Mouse (Mus musculus) kidney, postnatal 36 days (tissue): ENCODE data around the gene Sik1.

Source experiments
- DNase-seq, 2 experiments: peaks; one replicate each; pipeline ENCODE4 v3.0.0; 2021 to 2022; ENCODE audit warnings: mixed read lengths in 2 of 2

Gene Sik1

GRCm38 (mm10) chr17:31831866-31832576, 23.6 kb downstream of the Sik1 start:
- no peak for DNase-seq

GRCm38 (mm10) chr17:31831097-31831865, 24.3 kb downstream of the Sik1 start:
- DNase-seq = no peak

- no peak for DNase-seq
Measured at GRCm38 (mm10) chr17:31830506-31831075, 25.0 kb downstream of the Sik1 start.

DNA sequence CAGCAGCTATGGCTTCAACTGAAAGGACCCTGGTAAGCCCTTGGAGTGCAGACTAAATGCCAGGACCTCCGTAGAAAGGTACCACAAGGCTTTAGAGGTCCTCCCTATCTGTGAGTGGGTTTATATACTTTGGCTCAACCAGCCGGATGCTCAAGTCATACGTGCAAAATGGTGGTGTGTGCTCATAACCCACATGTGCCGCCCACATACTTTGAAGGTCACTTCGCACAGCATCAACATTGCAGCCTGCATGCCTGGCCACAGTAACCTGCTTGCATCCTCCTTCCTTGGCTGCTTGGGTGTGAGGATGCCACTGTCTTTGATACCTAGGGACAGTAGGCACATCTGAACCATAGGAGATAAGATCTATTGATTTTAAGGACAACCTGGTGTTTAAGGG, 26.7 kb downstream of the Sik1 start:
- no peak for DNase-seq

GRCm38 (mm10) chr17:31828118-31828517, 27.5 kb downstream of the Sik1 start:
- peak in 1 of 2 experiments; percentile 55 for DNase-seq

DNA sequence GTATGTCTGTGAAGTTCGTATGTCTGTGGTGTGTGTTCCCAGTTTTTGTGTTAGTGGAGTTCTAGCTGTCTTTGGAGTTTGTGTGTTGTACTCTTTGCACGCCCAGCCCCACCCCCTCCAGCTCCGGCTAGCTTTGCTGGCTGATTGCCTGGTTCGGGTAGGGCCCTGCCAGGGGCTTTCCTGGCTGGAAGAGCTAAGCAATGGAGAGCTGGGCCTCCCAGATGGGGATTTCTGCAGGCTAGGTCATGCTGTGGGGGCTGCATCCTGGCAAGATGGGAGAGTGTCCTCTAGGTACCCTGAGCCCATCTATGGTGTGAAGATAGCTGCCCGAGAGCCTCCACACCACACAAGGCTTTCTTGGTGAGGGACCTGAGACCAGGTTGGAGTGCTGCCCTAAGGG, 28.4 kb downstream of the Sik1 start:
- DNase-seq = peak; percentile 83 to 90

DNA sequence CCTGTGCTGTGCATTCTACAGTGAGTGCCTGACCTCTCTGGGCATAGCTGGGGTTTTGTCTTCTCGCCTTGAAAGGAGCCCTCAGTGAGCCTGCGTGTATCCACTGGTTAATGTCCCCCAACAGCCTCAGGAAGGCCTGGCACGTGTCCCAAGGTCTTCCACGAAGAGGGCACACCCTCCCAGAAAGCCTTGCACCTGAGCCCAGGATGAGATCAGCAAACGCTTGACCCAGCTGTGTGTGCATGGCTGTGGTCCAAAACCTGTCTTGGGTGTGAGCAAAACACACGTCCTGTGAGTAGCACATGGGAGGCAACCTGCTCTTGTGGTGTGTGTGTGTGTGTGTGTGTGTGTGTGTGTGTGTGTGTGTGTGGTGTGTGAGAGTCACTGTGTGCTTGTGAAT, 28.9 kb downstream of the Sik1 start:
- peak; percentile 63 to 66 for DNase-seq

DNA sequence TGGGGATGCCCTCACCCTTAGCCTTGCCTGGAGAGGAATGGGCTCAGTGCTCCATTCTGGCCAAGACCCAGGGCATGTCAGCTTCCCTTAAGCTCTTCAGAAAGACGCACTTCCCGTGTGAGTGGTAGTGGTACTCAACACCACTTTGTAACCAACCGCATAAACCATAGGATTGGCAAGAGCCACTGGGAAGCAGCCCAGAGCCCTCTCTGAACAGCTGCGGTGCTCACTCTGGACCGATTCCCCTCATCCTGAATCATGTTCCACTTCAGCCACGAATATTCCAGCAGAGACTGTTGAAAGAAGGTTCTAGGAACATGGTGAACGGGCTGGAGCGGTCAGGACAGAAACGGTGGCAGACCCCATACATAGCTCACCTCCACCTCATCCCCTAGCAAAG, 29.9 kb downstream of the Sik1 start:
- DNase-seq = no peak

GRCm38 (mm10) chr17:31824812-31825211, 30.8 kb downstream of the Sik1 start:
- no peak for DNase-seq

DNA sequence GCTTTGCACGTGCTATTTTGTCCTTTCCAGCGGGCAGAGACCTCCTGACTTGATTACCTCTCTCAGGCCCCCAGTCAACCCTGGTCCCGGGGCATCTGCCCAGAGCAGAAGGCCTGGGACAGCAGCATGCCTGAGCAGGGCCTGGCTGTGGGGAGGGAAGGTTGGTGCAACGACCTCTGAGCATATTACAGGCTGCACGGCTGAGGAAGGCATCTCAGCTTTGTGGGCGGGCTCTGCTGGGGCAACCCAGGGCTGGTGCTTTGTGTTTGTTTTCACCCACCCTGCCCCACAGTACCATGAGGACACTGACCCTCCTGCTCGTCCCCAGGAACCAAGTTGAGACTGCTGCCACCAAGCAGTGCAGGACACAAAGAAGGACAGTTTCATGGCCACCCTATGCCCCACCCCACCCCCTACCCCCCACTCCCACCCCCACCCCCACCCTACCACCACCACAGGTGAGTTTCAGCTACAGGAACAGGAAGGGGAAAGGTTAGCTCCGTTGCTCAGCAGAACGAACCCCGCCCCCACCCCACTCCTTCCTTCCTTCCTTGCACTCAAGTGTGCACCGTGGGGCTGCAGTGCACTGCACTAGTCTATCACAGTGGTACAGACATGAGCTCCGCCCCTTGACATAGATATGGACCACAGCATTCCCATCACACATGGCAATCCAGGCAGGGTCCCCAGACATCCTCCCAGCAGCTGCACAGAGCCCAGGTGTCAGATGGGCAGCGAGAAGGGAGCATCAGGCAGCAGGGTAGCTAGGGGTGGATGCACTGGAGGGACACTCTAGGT, 34.3 kb downstream of the Sik1 start:
- no peak for DNase-seq

GRCm38 (mm10) chr17:31820099-31820846, 35.3 kb downstream of the Sik1 start:
- DNase-seq = no peak

DNA sequence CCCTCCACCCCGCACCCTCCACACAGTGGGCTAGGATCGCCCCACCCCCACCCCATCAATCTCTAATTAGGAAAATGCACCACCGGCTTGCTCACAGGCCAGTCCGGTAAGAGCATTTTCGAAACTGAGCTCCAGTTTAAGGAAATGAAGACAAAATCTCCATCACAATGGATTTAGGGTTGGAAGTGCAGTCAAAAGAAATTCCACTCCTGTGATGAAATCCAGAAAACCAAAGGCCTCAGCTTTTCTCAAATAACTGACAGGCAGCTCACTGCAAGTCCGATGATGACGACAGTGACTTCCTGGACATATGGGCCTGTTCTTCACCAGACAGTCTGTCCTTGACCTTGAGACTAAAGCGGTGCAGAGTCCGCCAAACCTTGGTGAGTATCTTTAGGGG, 36.2 kb downstream of the Sik1 start:
- no peak for DNase-seq

DNA sequence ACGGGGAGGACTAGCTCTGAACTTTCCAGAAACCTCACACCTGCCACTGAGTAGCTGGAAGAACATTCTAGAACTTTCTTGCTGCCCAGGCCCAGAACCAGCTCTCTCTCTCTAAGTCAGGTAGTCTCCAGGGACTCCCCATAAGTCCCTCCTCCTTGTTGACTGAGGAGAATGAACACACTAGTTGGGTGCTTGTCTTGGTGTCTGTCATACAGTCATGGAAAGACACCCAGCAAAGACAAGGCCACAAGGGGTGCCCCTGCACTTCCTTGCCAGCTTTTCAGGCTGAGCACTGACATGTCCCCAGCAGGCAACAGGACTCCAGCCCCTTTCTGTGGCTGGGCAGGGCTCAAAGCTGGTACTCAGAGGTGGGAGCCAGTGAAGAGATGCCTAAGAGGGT, 37.8 kb downstream of the Sik1 start:
- no peak for DNase-seq

DNA sequence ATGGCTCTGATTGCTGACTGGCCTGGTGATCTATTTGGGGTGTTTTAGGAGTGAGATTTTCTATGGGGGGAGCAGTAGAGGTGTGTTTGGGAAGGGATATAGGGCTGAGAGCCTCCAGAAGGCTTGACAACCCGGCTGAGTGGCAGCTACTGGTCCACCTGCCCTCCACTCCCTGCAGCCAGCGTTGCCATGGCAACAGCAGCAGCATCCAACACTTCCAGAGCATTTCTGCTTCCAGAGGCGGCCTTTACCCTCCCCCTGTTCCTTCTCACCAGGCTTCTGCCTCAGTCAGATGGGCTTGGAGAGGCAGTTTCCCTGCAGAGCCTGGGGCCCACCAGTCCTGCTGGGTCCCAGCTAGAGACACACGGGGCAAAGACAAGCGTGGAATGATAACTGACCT, 38.4 kb downstream of the Sik1 start:
- no peak for DNase-seq

DNA sequence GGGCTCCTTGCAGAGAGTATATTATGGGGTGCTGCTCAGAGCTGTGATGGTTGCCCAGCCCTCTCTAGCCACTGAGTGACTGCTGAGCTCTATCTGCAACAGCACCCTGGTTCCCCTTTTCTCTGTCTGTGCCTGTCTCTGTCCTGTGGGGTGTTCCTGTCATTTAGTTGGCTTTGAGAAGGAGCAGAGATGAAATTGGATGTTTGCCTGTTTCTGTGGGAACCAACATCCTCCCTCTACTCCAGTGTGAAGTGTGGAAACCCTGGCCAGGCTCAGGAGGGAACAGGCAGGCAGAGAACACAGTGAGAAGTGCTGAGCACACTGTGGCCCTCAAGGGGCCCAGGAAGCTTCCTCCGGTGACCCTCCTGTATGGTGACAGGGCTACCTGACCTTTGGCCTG, 40.8 kb downstream of the Sik1 start:
- DNase-seq = no peak

DNA sequence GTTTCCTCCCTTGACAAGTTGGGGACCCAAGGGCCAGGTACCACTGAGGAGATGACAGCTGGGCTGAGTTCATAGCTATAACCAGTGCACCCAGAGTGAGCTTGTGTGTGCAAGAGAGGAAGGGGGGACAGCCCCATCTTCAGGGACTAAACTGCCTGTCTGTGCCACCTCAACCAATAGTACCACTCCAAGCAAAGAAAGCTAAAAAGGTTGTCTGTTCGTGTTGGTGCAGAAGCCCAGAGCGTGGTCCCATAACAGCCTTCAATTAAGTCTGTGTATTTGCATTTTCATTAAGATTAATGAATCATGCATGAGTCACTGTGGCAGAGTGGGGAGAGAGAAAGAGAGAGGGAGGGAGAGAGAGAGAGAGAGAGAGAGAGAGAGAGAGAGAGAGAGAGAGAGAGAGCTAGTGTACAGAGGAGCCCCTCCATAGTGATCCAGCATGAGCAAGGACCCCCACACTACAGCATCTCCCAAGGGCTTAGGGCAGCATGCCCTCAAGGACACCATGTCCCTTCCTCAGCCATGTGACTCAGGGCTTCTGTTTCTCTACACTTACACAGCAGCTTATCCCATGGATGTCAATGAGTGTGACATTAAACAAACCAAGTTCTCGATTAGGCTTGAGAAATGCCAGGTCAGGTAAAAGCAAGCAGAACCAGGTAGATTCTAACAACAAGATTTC, 41.5 kb downstream of the Sik1 start:
- DNase-seq = no peak

DNA sequence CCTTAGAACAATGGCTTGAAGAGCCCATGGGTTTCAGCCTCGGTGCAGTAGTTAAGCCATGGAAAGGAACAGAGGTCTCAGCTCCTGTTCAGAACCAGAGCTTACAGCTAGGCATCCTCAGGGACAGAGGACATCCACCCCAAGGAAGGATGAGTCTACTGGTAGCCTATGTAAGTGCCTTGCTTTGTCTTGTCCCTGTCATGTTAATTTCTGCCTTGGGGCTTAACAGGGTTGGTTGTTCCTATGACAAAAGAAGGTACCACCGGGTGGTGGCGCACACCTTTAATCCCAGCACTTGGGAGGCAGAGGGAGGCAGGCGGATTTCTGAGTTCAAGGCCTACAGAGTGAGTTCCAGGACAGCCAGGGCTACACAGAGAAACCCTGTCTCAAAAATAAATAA, 44.3 kb downstream of the Sik1 start:
- DNase-seq = no peak

GRCm38 (mm10) chr17:31809894-31810293, 45.7 kb downstream of the Sik1 start:
- no peak for DNase-seq

DNA sequence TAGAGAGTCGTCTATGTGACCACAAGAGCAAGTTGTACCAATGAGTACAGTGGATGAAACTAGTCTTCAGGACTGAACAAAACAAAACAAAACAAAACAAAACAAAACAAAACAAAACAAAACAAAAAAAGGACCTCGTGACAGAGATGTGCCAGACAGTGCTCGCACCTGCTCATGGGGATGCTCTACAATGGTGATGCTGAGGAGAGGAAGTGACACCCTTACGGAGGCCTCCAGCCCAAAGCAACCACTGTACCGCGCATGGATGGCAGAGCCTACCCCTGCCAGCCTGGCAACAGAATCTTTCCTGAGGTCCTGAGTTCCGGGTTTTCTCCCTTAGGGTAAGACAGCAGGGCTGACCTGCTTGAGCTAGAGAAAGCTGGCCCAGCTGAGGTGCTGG, 46.5 kb downstream of the Sik1 start:
- DNase-seq = no peak

GRCm38 (mm10) chr17:31808082-31808875, 47.3 kb downstream of the Sik1 start:
- DNase-seq = peak; percentile 39 to 44

GRCm38 (mm10) chr17:31806496-31806895, 49.1 kb downstream of the Sik1 start:
- no peak for DNase-seq
